Mouse (Mus musculus): ENCODE results near the gene Lrrc63. TPM values are rescaled to one million over a fixed set of nuclear protein-coding genes. Genes with fewer than 3 reads are reported as not detected.
"Not testable (repeated sequence)": the region's sequence is repeated elsewhere in the genome, so short reads cannot be mapped to it uniquely, and the experiment has no call there.

The Lrrc63 gene
- polyA plus RNA-seq, 1 experiment, result not detected

DNA sequence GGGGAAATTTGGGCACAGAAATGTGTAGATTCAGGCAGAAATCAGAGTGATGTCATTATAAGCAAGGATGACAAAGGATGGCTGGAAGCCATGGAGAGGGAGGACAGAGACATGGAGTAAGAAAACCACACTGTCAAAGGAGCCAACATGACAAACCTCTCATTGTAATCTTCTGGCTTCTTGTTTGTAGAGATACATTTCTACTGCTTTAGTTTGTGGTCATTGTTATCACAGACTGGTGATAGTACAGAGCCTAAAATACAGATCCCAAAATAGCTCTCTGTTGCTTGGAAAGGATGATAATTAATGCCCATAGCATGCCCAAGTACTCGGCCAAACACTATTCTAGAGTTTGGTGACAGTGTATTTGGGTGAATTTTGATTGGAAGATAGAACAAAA is 39.9 kb upstream of the Lrrc63 start:
- no peak overlapping the region for H3K4me3 ChIP-seq (ENCODE audit: insufficient read depth, low read length)
- no peaks in the 10 kb centered on the region for H3K4me1 ChIP-seq (ENCODE audit: control insufficient read depth, insufficient read depth, low read length)
- no peak for TF ChIP-seq CTCF (IDR thresholded peaks at IDR 0.05; ENCODE audit: borderline replicate concordance, insufficient read depth, low read length)
- TF ChIP-seq POLR2A (IDR thresholded peaks at IDR 0.05; ENCODE audit: low read depth, low read length), result no peak
- no peak overlapping the region for H3K27ac ChIP-seq (ENCODE audit: insufficient read depth, low read length)

DNA sequence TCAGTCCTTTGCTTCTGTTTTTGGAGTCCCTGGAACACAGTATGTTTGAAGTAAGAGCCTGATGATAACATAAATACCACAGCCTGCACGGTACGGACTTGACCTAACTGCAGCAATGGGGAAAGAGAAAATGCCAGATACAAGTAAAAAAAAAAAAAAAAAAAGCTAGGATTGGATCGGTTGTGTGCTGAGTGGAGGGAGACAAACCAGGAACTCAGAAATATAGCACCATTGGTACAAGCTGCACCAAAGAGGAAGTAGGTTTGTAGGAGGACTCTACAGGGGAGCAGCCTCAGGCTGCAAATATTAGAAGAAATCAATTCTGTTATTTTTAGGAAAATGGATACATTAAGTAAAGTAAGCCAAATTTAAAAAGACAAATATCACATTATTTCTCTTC is 37.8 kb upstream of the Lrrc63 start:
- Histone ChIP-seq H3K27ac (ENCODE audit: insufficient read depth, low read length) (no peak overlapping the region), H3K4me1 (ENCODE audit: control insufficient read depth, insufficient read depth, low read length) (no peaks in the 10 kb centered on the region), H3K4me3 (ENCODE audit: insufficient read depth, low read length) (no peak overlapping the region)
- TF ChIP-seq POLR2A (IDR thresholded peaks at IDR 0.05; ENCODE audit: low read depth, low read length) (no peak), CTCF (IDR thresholded peaks at IDR 0.05; ENCODE audit: borderline replicate concordance, insufficient read depth, low read length) (no peak)

DNA sequence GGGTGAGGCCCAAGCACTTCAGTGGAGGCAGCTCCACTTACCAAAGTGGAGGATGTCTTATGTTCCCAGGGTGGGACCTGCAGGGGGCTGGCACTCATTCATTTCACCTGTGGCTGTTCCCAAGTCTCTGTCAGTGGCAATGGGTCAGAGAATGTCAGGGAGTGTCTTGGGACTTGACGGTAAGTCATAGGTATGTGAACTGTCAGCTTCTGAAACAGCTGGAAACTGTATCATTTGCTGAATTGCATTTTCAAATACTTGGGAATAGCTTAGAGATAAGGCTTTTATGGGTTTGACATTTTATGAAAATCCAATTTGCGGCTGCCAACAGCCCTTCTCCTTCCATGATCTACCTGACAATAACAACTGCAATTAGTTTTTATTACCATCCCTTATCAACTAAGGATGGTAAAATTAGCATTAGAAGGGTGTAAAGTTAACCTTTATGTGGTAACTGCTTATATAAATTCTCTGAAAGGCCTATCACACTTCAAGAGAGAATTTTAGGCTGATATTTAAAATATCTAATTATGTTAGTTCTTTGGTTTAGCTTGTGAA is 35.0 kb upstream of the Lrrc63 start:
- no peak for TF ChIP-seq POLR2A (IDR thresholded peaks at IDR 0.05; ENCODE audit: low read depth, low read length)
- no peak for TF ChIP-seq CTCF (IDR thresholded peaks at IDR 0.05; ENCODE audit: borderline replicate concordance, insufficient read depth, low read length)
- Histone ChIP-seq H3K4me3 (ENCODE audit: insufficient read depth, low read length) (no peak overlapping the region), H3K27ac (ENCODE audit: insufficient read depth, low read length) (no peak overlapping the region), H3K4me1 (ENCODE audit: control insufficient read depth, insufficient read depth, low read length) (no peaks in the 10 kb centered on the region)

DNA sequence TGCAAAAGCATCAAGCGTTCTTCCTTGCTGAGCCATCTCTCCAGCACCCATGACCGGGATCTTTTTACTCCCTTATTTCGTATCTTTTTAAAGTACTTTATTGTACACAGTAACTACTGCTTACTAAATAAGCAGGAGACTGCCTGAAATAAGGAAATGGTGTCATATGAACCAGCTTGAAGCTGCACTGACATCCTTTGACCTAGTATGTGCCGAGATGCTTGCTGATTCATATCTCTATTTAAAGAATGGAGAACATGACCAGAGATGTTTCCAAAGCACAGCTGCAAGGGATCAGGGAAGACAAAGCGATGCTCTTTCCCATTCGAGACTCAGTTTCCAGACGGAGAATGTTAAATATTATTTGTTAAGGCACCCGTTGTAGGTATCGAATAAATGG is 33.7 kb upstream of the Lrrc63 start:
- no peak overlapping the region for H3K27ac ChIP-seq (ENCODE audit: insufficient read depth, low read length)
- no peaks in the 10 kb centered on the region for H3K4me1 ChIP-seq (ENCODE audit: control insufficient read depth, insufficient read depth, low read length)
- H3K4me3 ChIP-seq (ENCODE audit: insufficient read depth, low read length), result no peak overlapping the region
- no peak for TF ChIP-seq CTCF (IDR thresholded peaks at IDR 0.05; ENCODE audit: borderline replicate concordance, insufficient read depth, low read length)
- TF ChIP-seq POLR2A (IDR thresholded peaks at IDR 0.05; ENCODE audit: low read depth, low read length), result no peak

DNA sequence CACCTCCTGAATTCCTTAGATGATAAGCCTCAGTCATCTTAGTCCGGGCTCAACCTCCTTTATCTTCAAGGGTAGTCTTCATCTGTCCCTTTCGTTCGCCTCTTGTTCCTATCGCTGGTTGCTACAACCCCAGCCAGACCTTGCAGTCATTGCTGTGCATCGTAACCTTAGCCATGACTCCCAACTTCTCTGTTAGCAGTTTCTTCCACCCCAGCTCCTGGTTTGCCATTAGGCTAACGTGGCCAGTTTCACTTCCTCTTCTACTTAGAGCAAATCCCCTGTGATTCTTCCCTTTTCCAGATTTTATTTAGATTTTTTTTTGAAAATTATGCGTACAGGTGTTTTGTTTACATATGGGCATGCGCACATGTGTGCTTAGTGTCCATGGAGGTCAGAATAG is 33.2 kb upstream of the Lrrc63 start:
- Histone ChIP-seq H3K4me1 (ENCODE audit: control insufficient read depth, insufficient read depth, low read length) (no peaks in the 10 kb centered on the region), H3K4me3 (ENCODE audit: insufficient read depth, low read length) (no peak overlapping the region), H3K27ac (ENCODE audit: insufficient read depth, low read length) (no peak overlapping the region)
- TF ChIP-seq POLR2A (IDR thresholded peaks at IDR 0.05; ENCODE audit: low read depth, low read length), result no peak
- TF ChIP-seq CTCF (IDR thresholded peaks at IDR 0.05; ENCODE audit: borderline replicate concordance, insufficient read depth, low read length), result no peak

DNA sequence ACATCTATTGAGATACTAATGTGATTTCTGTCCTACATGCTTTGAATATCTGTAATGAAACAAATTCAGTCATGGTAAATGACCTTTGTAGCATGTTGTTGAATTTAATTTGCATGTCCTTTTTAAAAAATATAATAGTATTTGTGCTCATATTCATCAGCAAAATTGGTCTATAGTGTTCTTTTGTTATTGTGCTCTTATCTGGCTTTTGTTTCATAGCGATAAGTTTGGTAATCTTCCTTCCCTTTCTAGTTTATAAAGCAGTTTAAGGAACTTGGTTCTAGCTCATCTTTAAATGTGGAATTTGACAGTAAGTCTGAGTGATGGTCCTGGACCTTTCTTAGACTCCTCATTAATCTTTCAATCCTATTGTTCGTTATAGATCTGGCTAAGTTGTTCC is 28.7 kb upstream of the Lrrc63 start:
- TF ChIP-seq CTCF (IDR thresholded peaks at IDR 0.05; ENCODE audit: borderline replicate concordance, insufficient read depth, low read length) (no peak), POLR2A (IDR thresholded peaks at IDR 0.05; ENCODE audit: low read depth, low read length) (no peak)
- Histone ChIP-seq H3K4me3 (ENCODE audit: insufficient read depth, low read length) (no peak overlapping the region), H3K4me1 (ENCODE audit: control insufficient read depth, insufficient read depth, low read length) (no peaks in the 10 kb centered on the region)

DNA sequence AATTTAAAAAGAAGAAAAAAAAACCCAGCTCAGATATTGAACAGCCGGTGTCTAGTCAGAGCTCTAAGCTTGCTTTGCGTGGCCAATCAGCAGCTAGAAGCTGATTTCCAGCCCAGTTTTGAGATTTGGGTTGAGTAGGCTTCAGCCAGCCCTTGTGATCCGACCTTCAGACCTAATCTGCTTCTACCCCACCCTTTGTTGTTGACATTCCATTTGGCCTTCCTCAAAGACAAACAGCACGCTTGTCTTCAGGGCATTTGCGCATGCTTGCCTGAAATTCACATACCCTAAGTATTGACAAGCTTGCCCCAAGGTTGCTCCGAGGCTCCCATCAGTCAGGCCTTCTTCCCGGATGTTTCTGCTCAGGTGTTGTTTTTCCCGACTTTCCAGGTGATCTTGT is 23.8 kb upstream of the Lrrc63 start:
- no peaks in the 10 kb centered on the region for H3K4me1 ChIP-seq (ENCODE audit: control insufficient read depth, insufficient read depth, low read length)
- no peak overlapping the region for H3K4me3 ChIP-seq (ENCODE audit: insufficient read depth, low read length)
- no peak overlapping the region for H3K27ac ChIP-seq (ENCODE audit: insufficient read depth, low read length)
- TF ChIP-seq CTCF (IDR thresholded peaks at IDR 0.05; ENCODE audit: borderline replicate concordance, insufficient read depth, low read length) (no peak), POLR2A (IDR thresholded peaks at IDR 0.05; ENCODE audit: low read depth, low read length) (no peak)

More for the DNA sequence above, 28.7 kb upstream of the Lrrc63 start:
- no peak overlapping the region for H3K27ac ChIP-seq (ENCODE audit: insufficient read depth, low read length)

DNA sequence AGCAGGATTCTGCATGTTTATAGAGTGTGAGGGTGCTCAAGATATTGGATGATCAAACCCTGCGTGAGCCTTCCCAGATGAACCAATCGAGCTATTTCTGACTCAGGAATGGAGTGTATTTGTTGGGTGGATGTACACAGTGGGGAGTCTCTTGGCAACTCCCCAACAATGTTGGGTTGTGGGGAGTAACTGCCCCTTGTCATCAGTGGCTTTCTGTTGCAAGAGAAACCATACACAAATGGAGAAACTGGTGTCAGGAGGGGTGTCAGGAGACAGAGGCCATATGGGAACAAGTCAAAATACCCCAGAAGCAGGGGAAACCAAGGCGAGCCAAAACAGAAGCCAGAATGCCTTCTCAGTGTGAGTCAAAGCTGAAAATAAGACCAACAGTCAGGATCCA is 20.5 kb upstream of the Lrrc63 start:
- H3K27ac ChIP-seq (ENCODE audit: insufficient read depth, low read length), result no peak overlapping the region
- H3K4me1 ChIP-seq (ENCODE audit: control insufficient read depth, insufficient read depth, low read length), result no peaks in the 10 kb centered on the region
- TF ChIP-seq CTCF (IDR thresholded peaks at IDR 0.05; ENCODE audit: borderline replicate concordance, insufficient read depth, low read length) (no peak), POLR2A (IDR thresholded peaks at IDR 0.05; ENCODE audit: low read depth, low read length) (no peak)
- no peak overlapping the region for H3K4me3 ChIP-seq (ENCODE audit: insufficient read depth, low read length)

DNA sequence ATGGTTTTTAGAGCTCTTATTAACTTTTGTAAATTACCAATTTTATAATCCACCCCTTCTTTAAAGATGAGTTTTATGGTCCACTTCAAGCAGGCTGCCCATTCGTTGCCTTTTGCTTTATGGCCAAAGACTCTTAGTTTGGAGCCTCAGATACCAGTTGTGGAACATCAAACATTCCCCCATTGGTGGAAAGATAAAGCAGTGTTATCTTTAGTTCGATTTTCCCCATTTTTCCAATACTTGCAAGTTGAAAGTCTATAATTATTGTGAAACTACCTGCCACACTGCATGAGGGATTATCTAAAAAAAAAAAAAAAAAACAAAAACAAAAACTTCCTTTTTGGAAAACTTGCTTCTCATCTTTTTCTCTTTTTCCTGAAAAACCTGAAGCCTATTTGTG is 20.0 kb upstream of the Lrrc63 start:
- Histone ChIP-seq H3K4me1 (ENCODE audit: control insufficient read depth, insufficient read depth, low read length) (no peaks in the 10 kb centered on the region), H3K4me3 (ENCODE audit: insufficient read depth, low read length) (no peak overlapping the region), H3K27ac (ENCODE audit: insufficient read depth, low read length) (no peak overlapping the region)
- TF ChIP-seq CTCF (IDR thresholded peaks at IDR 0.05; ENCODE audit: borderline replicate concordance, insufficient read depth, low read length), result no peak
- no peak for TF ChIP-seq POLR2A (IDR thresholded peaks at IDR 0.05; ENCODE audit: low read depth, low read length)

DNA sequence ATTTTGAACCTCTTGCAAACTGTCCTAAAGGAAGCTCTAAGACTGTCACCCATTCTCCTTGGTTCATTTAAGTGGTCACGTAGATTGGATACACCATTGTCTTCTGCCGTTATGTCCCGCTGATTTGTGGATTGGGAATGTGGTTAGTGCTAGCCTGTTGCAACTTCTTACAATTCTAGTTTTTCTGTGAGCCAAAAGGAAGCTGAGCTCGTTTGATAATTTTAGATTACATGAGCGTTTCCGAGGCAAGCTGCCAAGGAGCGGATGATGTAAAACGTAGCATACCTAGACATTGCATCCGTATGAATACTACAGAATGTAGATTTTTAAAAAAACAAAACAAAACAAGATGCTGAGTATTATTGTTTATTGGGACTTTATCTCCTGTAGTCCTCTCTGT is 17.5 kb upstream of the Lrrc63 start:
- no peak overlapping the region for H3K27ac ChIP-seq (ENCODE audit: insufficient read depth, low read length)
- TF ChIP-seq CTCF (IDR thresholded peaks at IDR 0.05; ENCODE audit: borderline replicate concordance, insufficient read depth, low read length), result no peak
- no peak for TF ChIP-seq POLR2A (IDR thresholded peaks at IDR 0.05; ENCODE audit: low read depth, low read length)
- no peak overlapping the region for H3K4me3 ChIP-seq (ENCODE audit: insufficient read depth, low read length)
- no peaks in the 10 kb centered on the region for H3K4me1 ChIP-seq (ENCODE audit: control insufficient read depth, insufficient read depth, low read length)

DNA sequence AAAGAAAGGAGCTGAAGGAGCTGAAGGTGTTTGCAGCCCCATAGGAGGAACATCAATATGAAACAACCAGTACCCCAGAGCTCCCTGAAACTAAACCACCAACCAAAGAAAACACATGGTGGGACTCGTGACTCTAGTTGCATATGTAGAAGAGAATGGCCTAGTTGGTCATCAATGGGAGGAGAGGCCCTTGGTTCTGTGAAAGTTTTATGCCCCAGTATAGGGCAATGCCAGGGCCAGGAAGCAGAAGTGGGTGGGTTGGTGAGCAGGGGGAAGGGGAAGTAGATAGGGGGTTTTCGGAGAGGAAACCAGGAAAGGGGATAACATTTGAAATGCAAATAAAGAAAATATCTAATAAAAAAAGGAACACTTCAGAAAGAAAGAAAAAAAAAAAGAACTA is 17.0 kb upstream of the Lrrc63 start:
- not testable (repeated sequence) for H3K4me3 ChIP-seq (ENCODE audit: insufficient read depth, low read length); H3K27ac ChIP-seq (ENCODE audit: insufficient read depth, low read length); H3K4me1 ChIP-seq (ENCODE audit: control insufficient read depth, insufficient read depth, low read length)

Measured in embryonic fibroblast, embryonic 13.5 days (primary cell).